8 mouse cellular contexts compared by ENCODE assay signal in the genomic region with DNA sequence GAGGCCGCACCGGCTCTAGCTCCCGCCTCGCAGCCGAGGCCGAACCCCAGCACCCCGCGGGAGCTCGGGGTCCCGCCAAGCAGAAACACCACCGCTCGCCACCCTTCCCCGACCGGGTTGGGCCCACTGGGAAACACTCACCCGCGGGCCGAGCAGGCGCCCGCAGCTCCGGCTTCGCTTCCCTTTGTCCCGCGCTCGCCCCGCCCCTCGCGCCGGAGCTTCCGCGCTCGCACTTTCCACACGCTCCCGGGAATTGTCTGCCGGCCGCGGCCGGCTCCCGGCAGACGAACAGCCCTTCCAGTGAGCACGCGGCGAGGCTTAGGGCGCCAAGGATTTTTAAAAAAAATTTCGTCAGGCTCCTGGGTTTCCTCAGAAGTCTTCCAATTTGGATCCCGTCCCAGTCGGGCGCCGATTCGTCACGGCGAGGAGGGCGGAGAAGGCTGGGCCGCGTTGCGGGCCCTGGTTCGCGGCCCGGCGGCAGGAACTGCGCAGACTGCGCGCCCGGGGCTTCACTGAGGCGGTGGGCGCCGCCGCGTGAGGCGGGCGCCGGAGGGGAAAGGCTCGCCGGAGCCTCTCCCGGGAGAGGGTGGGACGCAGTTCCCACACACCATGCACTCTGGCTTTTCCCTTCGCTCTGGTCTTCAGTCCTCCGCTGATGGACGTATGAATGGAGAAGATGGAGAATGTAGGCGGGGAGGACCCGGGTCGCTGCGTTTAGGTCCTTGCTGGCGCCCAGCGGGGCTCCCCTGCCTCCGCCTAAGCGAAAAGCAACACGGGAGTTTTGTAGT. TPM values are rescaled to one million over a fixed set of nuclear protein-coding genes. Genes with fewer than 3 reads are reported as not detected.
DNase-seq lines count a peak whose midpoint lies in the region; ATAC-seq and TF ChIP-seq lines count a peak whose summit lies in the region.

Gene Smarce1 (minus strand): TSS at position 757 of the 788 bp plus-strand sequence.

- 0% methylated on average over 87 of the region's 87 CpGs for WGBS in lung, embryonic 16.5 days
- WGBS in thymus, adult 2 months: under 1% methylated on average over 87 of the region's 87 CpGs

- peak within 1 kb of the TSS; percentile 92 for H3K4me3 ChIP-seq in lung, embryonic 16.5 days (ENCODE audit: low read length)
- H3K4me3 ChIP-seq in thymus, adult 2 months (ENCODE audit: control insufficient read depth, insufficient read depth, low read length): peak within 1 kb of the TSS; percentile 95

- 0 out of 2 replicates have a peak, but pooled peaks have one; percentile 24 for TF ChIP-seq CTCF in thymus, adult 2 months (IDR thresholded peaks at IDR 0.05; ENCODE audit: borderline replicate concordance, control insufficient read depth, extremely low read depth, insufficient read depth, low read length, poor library complexity)

- H3K9me3 ChIP-seq in lung, embryonic 16.5 days (ENCODE audit: control insufficient read depth, low read length): no peaks in the 10 kb centered on the region

- H3K4me1 ChIP-seq in lung, embryonic 16.5 days (replicated peaks; ENCODE audit: control insufficient read depth, insufficient read depth, low read length): peaks cover 13% of the 10 kb centered on the region
- peaks cover 4% of the 10 kb centered on the region for H3K4me1 ChIP-seq in thymus, adult 2 months (replicated peaks; ENCODE audit: control insufficient read depth, insufficient read depth, low read length)

- peak within 1 kb of the TSS; percentile 100 for H3K9ac ChIP-seq in lung, embryonic 16.5 days (ENCODE audit: low read length)

- H3K27me3 ChIP-seq in lung, embryonic 16.5 days (ENCODE audit: control insufficient read depth, insufficient read depth, low read depth, low read length): no peaks in the 10 kb centered on the region
- H3K27me3 ChIP-seq in thymus, adult 2 months (ENCODE audit: control insufficient read depth, insufficient read depth, low read length): no peaks in the 10 kb centered on the region

- ATAC-seq in frontal cortex, adult (ENCODE audit: low TSS enrichment): peak; percentile 86
- ATAC-seq in hematopoietic stem cell, adult 5-6 weeks (replicated peaks in 1 of 2; ENCODE audit: insufficient read depth in 1 of 2, low FRiP score in 2 of 2, low TSS enrichment in 1 of 2, low read depth in 1 of 2, poor library complexity in 2 of 2, severe bottlenecking in 2 of 2): peak; percentile 70 to 84
- peak; percentile 94 for ATAC-seq in lung, embryonic 16.5 days (ENCODE audit: low read depth)

- peak within 1 kb of the TSS; percentile 100 for H3K27ac ChIP-seq in lung, embryonic 16.5 days (ENCODE audit: low read length)
- peak within 1 kb of the TSS; percentile 49 for H3K27ac ChIP-seq in thymus, adult 2 months (ENCODE audit: control insufficient read depth, insufficient read depth, low read length)

- H3K4me2 ChIP-seq in lung, embryonic 16.5 days (ENCODE audit: low read depth, low read length): peak within 1 kb of the TSS; percentile 89

- DNase-seq in Muller cell, postnatal 12 days (ENCODE audit: inconsistent ontology term): peak; percentile 93
- peak; percentile 76 for DNase-seq in cerebellum, adult 9-10 months
- DNase-seq in layer of hippocampus, adult 9-10 months (ENCODE audit: low spot score): peak; percentile 35
- peak; percentile 49 for DNase-seq in ovary, adult 18-20 months (ENCODE audit: low spot score)
- DNase-seq in thymus, adult 2 months: peak; percentile 80

- peaks cover 18% of the 10 kb centered on the region for H3K36me3 ChIP-seq in lung, embryonic 16.5 days (ENCODE audit: control insufficient read depth, insufficient read depth, low read length)
- H3K36me3 ChIP-seq in thymus, adult 2 months (ENCODE audit: control insufficient read depth, insufficient read depth, low read length): peaks cover 24% of the 10 kb centered on the region

- TF ChIP-seq POLR2A in thymus, adult 2 months (IDR thresholded peaks at IDR 0.05; ENCODE audit: control insufficient read depth, extremely low read depth, insufficient read depth, low read length, poor library complexity): peak; percentile 60; the same call in 1 of the 2 replicates

RNA-seq across cellular contexts. Expression of gene Smarce1, which starts in this region (rescaled TPM):
- total RNA-seq in hematopoietic stem cell, adult 5-6 weeks (2017): 298 and 368 TPM in 2 replicates
- 199 and 235 TPM in 2 replicates for polyA plus RNA-seq in lung, embryonic 16.5 days (2015; fragmentation: Nextera tagmentation; extraction: Ambion mirVana)
- polyA plus RNA-seq in thymus, adult 2 months (2012; rRNA removed): 37.0 and 43.5 TPM in 2 replicates

Comparison
In these comparisons a context has a peak if more than half of its experiments do, and no peak if none do; other contexts are left out.
1. Peak in every context shown above with its lines: DNase-seq, ATAC-seq, H3K4me3 ChIP-seq and H3K27ac ChIP-seq.
2. DNase-seq: peak in every context shown above with its lines; median percentile 93 in Muller cell, postnatal 12 days; 80 in thymus, adult 2 months; 76 in cerebellum, adult 9-10 months; 49 in ovary, adult 18-20 months; 35 in layer of hippocampus, adult 9-10 months.